Mouse (Mus musculus): ENCODE data around the gene Uba52.

The Uba52 gene

DNA sequence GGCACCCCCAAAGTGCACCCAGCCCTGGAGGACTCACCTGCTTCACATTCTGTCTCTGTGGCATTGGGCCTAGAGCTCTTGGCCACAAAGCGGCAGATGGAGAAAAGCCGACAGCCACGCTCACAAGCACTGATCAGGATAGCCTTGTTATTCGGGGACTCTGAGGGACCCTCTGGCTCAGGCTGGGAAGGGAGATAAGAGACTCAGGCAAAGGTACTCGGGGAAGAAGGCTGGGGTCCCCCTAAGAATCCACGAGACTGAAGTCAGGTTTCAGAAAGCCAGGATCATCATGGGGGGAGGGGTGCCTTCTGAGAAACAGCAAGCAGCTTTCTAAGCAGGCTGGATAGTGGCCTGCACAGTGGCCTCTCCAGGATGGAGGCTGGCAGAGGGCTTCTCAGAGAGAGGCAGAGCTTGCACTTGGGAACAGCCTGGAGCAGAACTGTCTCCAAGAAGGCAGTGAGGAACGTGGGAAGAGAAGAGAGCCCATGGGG, 24.4 kb downstream of the Uba52 start:
- DNase-seq (ENCODE audit: low read depth, low spot score), result no peak

- no peak for DNase-seq (ENCODE audit: low read depth, low spot score)
Measured at GRCm38 (mm10) chr8:70482943-70483342, 27.7 kb downstream of the Uba52 start.

DNA sequence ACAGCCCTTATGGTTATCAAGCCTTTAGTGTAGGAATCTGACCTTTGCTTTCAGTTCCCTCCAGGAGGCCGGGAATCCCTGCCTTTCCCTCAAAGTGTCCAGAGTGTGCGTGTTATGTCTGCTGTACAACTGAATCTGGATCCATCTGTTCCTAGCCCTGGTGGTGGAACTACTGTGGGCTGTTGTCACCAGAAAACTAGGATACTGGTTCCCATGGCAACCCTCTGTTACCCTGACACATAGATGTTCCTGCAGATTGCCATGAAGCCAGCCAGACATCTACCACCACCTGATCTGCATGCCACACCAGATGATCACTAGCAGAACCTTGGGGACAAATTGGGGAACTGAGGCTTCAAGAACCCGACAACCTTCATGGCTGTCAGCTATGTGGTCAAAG, 28.7 kb downstream of the Uba52 start:
- no peak for DNase-seq (ENCODE audit: low read depth, low spot score)

- DNase-seq (ENCODE audit: low read depth, low spot score), result peak; percentile 50
Measured at GRCm38 (mm10) chr8:70477269-70477982, 33.2 kb downstream of the Uba52 start.

- DNase-seq (ENCODE audit: low read depth, low spot score), result peak; percentile 95
Measured at GRCm38 (mm10) chr8:70476333-70477268, 34.0 kb downstream of the Uba52 start, which contains the start of gene Klhl26. Gene Klhl26 (minus strand): TSS chr8:70476968.

DNA sequence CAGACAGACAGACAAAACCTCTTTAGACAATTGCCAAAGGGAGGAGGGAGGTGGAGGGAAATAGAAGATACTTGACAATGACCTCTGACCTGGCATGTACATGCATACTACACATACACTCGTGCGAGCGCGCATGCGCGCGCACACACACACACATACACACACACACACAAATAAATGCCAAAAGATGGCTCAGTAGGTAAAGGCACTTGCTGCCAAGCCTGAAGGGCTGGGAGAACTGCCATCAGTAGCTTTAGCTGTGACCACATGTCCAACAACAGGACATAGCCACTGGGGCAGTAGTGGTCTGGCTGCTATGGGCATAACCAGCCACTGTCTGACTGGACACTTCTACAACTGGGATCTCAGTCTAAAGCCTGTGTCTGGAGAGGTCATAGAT, 38.7 kb downstream of the Uba52 start:
- DNase-seq (ENCODE audit: low read depth, low spot score), result no peak

- DNase-seq (ENCODE audit: low read depth, low spot score), result no peak
Measured at GRCm38 (mm10) chr8:70469938-70470337, 40.7 kb downstream of the Uba52 start.

DNA sequence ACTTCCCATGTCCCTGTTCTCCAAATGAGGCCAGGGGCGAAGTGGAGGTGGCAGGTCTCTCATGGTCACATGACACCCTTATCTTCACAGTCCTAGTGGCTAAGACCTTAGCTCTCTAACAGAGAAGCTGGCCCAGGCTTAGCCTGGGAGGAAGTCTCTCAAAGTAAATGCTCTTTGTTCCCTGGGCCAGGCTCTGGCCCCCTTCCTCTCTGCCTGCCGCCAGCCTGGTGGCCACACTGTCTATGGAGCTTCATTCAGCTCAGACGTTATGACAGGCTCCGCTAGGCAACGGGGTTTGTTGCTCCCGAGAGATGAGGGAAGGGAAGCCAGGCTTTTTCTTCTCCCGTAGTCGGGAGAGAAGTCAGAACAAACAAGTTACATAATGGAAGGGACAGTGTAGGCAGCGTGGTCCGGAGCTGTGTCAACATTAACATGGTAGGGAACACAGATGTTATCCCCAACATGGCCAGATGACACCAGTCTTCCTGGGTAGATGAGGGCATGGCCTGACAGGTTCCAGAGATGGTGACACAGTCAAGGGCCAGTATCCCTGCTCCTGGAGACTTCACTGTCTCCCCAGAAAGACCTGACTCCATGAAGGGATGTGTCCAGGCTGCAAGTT, 41.2 kb downstream of the Uba52 start:
- no peak for DNase-seq (ENCODE audit: low read depth, low spot score)

DNA sequence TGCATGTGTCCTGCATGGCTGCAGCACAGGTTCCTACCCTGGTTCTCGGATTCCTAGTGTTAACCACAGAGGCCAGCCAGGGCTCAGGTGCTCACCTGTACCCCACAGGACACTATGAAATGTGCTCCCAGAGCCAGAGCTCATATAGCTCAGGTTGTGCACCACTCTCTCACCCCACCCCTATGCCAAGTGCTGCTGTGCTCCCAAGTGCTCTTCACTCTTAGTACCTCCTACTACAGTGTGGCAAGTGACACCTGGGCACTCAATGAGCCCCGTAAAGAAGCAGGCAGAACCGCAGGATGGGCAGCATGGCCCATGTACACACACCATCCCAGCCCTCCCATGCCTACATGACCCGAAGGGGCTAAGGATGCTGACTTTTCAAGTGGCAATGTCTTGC, 41.9 kb downstream of the Uba52 start:
- DNase-seq (ENCODE audit: low read depth, low spot score), result no peak

DNA sequence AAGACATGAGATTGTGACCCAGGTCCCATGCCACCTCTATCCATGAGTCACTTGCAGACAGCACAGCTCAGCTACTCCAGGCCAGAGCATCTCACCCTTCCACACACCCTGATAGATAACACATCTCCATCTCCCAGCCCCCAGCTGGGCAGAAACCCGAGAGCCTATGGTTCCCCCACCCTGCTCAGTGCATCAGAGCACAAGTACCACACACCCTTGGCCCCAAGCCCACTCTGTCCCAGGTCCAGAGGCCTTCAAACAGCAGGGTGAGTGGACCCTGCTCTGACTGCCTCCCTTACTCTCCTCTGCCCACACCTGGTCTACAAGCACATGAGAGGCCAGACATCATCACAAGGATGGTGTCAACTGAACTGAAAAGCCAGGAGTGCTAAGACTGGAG, 42.7 kb downstream of the Uba52 start:
- no peak for DNase-seq (ENCODE audit: low read depth, low spot score)

- no peak for DNase-seq (ENCODE audit: low read depth, low spot score)
Measured at GRCm38 (mm10) chr8:70467229-70467725, 43.3 kb downstream of the Uba52 start.

DNA sequence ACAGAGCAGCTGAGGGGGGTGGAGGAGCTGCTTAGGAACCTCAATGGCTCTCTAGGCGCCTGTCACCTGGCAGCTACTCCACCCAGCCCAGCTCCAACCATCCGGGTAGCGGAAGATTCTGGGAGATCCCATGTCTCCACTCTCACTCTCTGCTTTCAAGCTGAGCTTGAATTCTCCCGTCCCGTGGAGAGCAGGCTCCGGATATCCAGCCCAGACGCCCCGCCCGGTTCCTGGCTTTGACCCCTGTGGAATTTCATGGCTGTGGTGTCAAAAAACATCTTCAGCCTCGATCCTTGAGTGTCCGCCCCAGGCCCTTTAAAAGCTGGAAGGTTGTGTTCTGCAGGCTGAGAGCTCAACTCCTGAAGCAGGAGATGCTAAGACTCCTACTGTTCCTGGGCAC, 43.8 kb downstream of the Uba52 start:
- no peak for DNase-seq (ENCODE audit: low read depth, low spot score)

- DNase-seq (ENCODE audit: low read depth, low spot score), result no peak
Measured at GRCm38 (mm10) chr8:70466305-70466704, 44.3 kb downstream of the Uba52 start.

DNA sequence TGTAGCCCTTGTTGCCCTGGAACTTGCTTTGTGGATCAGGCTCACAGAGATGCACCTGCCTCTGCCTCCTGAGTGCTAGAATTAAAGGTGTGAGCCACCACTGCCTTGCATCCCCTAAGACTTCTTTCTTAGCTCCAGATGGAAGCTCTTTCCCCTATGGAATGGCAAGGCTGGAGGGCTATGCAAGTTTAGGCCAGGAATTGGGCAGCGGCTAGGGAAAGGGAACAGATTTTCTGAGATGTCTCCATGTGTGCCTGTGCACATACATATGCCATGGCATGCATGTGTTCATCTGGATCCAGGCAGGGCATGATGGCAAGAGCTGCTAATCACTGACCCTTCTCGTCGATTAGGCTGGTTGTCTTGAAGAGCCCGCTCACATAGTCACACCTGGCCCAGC, 44.9 kb downstream of the Uba52 start:
- no peak for DNase-seq (ENCODE audit: low read depth, low spot score)

DNA sequence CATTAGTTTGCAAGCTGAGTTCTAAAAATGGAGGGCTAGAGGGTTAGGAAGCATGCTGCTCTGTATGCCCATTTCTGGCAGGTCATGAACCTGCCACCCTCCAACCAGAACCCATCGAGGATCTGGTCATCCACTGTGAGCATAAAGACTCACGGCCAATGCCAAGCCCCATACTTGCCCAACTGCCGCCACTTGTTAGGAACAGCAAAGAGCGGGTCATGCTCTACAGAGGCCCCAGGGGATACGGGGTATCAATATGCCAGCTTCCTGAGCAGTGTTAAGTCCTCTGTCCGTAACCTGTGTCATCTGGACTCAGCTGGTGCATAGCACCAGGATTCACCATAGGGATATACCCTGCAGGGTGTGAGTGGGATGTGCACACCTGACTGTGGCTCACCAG, 46.4 kb downstream of the Uba52 start:
- DNase-seq (ENCODE audit: low read depth, low spot score), result no peak

DNA sequence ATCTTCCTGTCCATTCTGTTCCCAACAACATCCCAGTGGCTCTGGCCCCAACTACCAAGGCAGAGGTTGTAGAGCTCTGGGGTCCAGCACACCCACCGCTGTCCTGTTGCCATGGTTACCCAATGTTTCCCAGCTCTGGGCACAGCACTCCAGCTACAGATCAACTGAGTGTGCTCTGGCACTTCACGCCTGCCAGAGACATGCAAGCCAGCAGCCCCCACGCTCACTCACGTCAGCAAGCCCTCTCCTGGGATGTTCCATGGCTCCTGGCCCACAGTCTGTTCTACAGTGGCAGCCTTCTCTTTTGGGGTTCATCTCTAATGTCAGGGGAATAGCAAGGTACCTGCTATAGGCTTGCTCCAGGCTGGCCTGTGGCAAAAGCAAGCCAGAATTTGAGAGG, 47.3 kb downstream of the Uba52 start:
- DNase-seq (ENCODE audit: low read depth, low spot score), result no peak

- DNase-seq (ENCODE audit: low read depth, low spot score), result no peak
Measured at GRCm38 (mm10) chr8:70462516-70462813, 48.1 kb downstream of the Uba52 start.

DNA sequence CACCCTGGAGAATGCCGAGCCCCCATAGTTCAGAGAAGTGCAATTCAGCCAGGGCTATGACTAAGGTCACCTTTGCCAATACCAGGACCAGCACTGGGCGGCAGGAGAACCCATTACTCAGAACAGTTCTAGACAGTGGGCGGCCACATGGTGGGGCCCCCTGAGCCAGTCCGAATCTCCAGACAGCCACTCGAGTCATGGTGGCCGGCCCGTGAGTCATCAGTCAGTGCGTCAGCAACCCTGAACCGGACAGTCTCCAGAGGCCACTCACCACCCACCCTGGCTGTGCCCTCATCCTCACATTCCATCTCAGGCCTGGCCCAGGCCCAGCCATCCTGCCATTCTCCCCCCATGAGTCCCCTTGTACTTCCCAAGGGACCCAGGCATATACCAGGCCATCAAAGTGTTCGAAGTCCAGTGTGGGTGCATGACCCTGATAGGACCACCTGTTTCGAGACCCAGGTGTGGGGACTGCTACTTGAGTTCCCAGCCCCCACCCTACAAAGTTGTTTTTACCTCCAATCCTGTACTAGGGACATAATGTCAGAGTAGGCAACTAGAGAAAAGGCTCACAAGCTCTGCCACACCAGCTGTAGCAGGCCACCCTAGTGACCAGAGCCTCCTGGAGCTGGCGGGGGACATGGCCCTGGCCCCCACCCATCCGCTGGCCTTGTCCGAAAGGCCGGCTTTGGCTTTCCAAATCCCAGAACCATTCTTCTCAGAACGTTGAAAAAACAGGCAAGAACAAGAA, 48.7 kb downstream of the Uba52 start:
- DNase-seq (ENCODE audit: low read depth, low spot score), result no peak

- no peak for DNase-seq (ENCODE audit: low read depth, low spot score)
Measured at GRCm38 (mm10) chr8:70460606-70461005, 50.0 kb downstream of the Uba52 start.

GRCm38 (mm10) chr8:70460199-70460598, 50.4 kb downstream of the Uba52 start:
- no peak for DNase-seq (ENCODE audit: low read depth, low spot score)

GRCm38 (mm10) chr8:70459636-70460035, 51.0 kb downstream of the Uba52 start:
- no peak for DNase-seq (ENCODE audit: low read depth, low spot score)
